Mouse (Mus musculus) granulocyte monocyte progenitor cell, adult 5-6 weeks (primary cell): ENCODE measurements at regions not wholly inside any gene's neighbourhood (a gene's known extent, or its start where the extent isn't known, plus 50 kb on each side); places are given as distances from the start of the nearest gene placed in this dataset.

Experiments used
- ATAC-seq: replicated peaks from 2 replicates; pipeline ENCODE4 v1.8.0; 2016; ENCODE audit warnings: mild to moderate bottlenecking, moderate TSS enrichment, inconsistent platforms; ENCODE audit not compliant: poor library complexity, severe bottlenecking

- no peak for ATAC-seq
Measured at GRCm38 (mm10) chr10:126752699-126753098, 148.5 kb downstream of the Atp23 start.

GRCm38 (mm10) chr10:126748696-126749466 lies 152.3 kb downstream of the Atp23 start:
- no peak for ATAC-seq

GRCm38 (mm10) chr10:126734661-126735060 lies 166.5 kb downstream of the Atp23 start:
- no peak for ATAC-seq

- ATAC-seq, result no peak
Measured at GRCm38 (mm10) chr10:126727840-126728239, 173.3 kb downstream of the Atp23 start.

- ATAC-seq, result no peak
Measured at GRCm38 (mm10) chr10:126717961-126718360, 183.2 kb downstream of the Atp23 start.

- ATAC-seq, result no peak
Measured at GRCm38 (mm10) chr10:126711758-126712157, 189.4 kb downstream of the Atp23 start.

- no peak for ATAC-seq
Measured at GRCm38 (mm10) chr10:126709219-126709917, 191.8 kb downstream of the Atp23 start.

GRCm38 (mm10) chr10:126708730-126709129 lies 192.4 kb downstream of the Atp23 start:
- no peak for ATAC-seq

GRCm38 (mm10) chr10:126708215-126708614 lies 192.9 kb downstream of the Atp23 start:
- no peak for ATAC-seq

GRCm38 (mm10) chr10:126697086-126697485 lies 204.1 kb downstream of the Atp23 start:
- no peak for ATAC-seq

- ATAC-seq, result no peak
Measured at GRCm38 (mm10) chr10:126690914-126691673, 210.1 kb downstream of the Atp23 start.

- no peak for ATAC-seq
Measured at GRCm38 (mm10) chr10:126680275-126681184, 220.6 kb downstream of the Atp23 start.

GRCm38 (mm10) chr10:126679224-126680120 lies 221.7 kb downstream of the Atp23 start:
- no peak; the same call in 1 of the 2 replicates for ATAC-seq

GRCm38 (mm10) chr10:126673437-126673836 lies 227.7 kb downstream of the Atp23 start:
- ATAC-seq, result no peak

GRCm38 (mm10) chr10:126664408-126665083 lies 236.6 kb downstream of the Atp23 start:
- no peak for ATAC-seq

- no peak for ATAC-seq
Measured at GRCm38 (mm10) chr10:126663461-126664013, 237.6 kb downstream of the Atp23 start.

- no peak for ATAC-seq
Measured at GRCm38 (mm10) chr10:126662765-126663164, 238.4 kb downstream of the Atp23 start.

- no peak for ATAC-seq
Measured at GRCm38 (mm10) chr10:126661095-126661615, 240.0 kb downstream of the Atp23 start.
